Mouse (Mus musculus) T-helper 1 cell (primary cell): Measurements from ENCODE around the gene Tmem203.

Experiments used
- in situ Hi-C: fragments of 300-600 bp; cut with MboI, MseI; formaldehyde crosslinking; loops from one replicate; pipeline ENCODE4 v1.15.1; 2025; ENCODE audit warnings: high pct_unique_total_duplicates

Tmem203 gene

GRCm38 (mm10) chr2:25255284-25255779 is at the start of gene Tmem203:
Gene Tmem203, plus strand, starts transcription at chr2:25255439.
- in situ Hi-C loops: no loop called here

GRCm38 (mm10) chr2:25207593-25207992 is 47.6 kb upstream of the Tmem203 start:
- in situ Hi-C loops: no loop called here

DNA sequence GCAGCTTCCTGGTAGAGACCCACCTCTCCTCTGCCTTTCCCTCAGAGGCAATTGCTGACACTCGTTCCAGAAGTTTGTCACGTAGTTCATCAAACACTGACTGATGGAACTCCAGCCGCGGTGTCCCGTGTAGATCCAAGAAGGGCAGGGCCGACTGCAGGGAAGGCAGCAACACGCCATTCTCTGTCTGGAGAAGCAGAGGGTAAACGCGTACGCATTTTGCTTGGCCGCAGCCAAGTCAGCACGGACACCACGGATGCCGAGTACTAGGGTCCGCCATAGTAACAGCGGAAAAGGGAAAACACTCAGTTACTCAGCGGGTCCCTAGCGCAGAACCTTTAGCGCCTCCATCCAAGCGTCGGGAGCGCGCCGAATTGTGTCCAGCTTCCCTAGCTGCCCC is 44.6 kb upstream of the Tmem203 start:
- in situ Hi-C loops: no loop called here

GRCm38 (mm10) chr2:25211121-25211670 is 44.0 kb upstream of the Tmem203 start, which contains the start of gene Nelfb:
Gene Nelfb, minus strand, starts transcription at chr2:25211489.
- in situ Hi-C loops: no loop called here

DNA sequence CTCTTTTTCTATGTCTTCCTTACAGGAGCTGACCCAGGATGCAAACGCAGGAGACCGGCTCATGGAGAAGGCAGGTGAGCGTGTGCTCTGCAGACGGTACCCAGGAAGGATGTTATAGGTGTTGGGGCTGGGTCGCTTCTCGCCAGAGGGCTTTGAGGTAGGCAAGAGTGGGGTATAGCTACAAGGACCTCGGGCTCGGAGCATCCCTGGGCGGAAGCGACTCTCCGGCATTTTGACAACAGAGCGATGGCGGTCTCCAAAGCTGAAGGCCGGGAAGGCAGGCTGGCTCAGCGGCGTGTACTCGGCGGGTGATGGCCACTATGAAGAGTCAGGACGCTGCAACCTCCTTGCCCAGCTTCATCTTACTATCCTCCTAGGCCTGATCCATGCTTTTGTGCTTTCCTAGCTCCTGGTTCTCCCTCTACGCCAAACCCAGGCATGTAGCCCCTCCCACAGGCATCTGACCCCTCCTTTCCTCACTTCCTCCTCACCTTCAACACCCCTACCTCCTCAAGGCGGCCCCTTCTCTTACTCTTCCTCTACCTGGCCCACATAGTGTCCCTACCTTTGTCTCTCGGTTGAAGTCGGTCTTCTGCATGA is 41.9 kb upstream of the Tmem203 start:
- in situ Hi-C loops: no loop called here

DNA sequence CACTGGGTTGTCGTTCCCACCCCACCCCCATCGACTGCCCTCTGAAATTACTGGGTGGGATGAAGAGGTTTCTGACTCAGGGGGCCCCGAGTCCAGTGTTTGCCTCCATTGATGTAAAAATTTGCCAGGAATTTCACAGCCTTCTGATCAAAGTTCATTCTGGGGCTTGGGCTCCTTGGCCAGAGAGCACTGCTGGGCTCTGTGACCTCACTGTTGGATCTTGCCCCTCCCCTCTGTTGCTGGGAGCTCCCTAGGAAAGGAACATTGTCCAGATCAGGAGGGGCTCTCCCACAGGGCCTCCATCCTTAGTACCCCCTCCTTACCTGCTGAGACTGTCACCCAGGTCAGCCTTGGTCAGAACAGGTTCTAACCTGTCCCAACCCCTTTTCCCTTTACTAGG is 40.8 kb upstream of the Tmem203 start, which contains the start of gene Stpg3:
Stpg3 (minus strand) TSS at position 194 of the 400 bp plus-strand sequence.
- in situ Hi-C loops: no loop called here

- in situ Hi-C loops: no loop called here
These were observed 37.6 kb upstream of the Tmem203 start for GRCm38 (mm10) chr2:25217666-25218065.

DNA sequence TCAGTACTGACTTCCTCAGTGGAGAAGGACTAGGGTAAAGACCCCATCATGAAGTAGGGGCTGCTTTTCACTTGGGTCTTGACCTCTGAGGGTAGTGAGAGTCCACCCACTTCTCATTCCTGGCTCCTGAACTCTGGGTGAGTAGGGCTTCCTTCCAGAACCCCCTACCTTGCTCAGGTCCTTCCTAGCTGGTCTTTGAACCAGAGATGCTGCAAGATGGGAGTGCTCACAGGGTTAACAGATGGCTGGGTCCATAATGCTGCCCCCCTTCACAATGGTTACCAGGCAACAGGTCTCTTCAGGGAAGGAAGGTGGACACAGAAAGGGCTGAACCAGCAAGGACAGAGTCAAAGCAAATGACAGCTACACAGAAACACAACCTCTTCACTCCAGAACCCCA is 36.8 kb upstream of the Tmem203 start, which contains the start of gene Fam166a:
Fam166a (plus strand) TSS at position 301 of the 400 bp plus-strand sequence.
- in situ Hi-C loops: no loop called here

GRCm38 (mm10) chr2:25221331-25221772 is 33.9 kb upstream of the Tmem203 start:
- in situ Hi-C loops: no loop called here

GRCm38 (mm10) chr2:25223681-25224491 is 31.4 kb upstream of the Tmem203 start:
- in situ Hi-C loops: no loop called here

DNA sequence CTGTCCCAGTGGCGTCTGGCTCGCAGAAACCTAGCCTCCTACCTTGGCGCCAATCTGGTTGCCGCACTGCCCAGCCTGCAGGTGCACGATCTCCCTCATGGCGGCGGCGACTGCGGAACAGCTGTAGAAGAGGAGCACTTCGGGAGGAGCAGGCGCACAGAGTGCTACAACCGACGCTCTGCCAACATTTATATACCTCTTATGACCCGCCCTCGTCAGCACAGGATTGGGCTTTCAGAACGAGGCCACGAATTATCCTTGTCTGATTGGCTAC is 30.8 kb upstream of the Tmem203 start, which contains the start of gene Tubb4b:
Tubb4b (minus strand) TSS at position 211 of the 274 bp plus-strand sequence.
- in situ Hi-C loops: no loop called here

- in situ Hi-C loops: no loop called here
These were observed 30.2 kb upstream of the Tmem203 start for GRCm38 (mm10) chr2:25224766-25225752.

- in situ Hi-C loops: no loop called here
These were observed 29.3 kb upstream of the Tmem203 start for GRCm38 (mm10) chr2:25225811-25226379.

DNA sequence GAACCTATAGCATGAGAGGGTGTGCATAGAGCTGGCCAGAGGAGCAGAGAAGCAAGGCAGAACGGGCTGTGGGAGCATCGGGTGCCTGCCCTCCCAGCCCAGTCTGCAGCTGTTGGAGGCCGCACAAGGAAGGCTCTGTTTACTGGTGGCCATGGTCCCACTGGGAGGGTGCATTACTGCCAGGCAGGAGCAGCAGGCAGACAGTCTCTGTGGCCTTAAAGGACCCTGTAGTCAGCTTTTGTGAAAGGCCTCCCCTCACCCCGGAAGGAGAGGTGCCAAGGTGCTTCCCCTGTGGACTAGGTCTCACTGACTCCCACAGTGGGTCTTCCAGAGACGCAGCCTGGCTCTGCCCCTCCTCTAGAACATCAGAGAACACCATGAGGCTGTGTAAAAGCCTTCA is 28.4 kb upstream of the Tmem203 start:
- in situ Hi-C loops: no loop called here

GRCm38 (mm10) chr2:25227406-25227805 is 27.8 kb upstream of the Tmem203 start:
- in situ Hi-C loops: no loop called here

GRCm38 (mm10) chr2:25228431-25228889 is 26.8 kb upstream of the Tmem203 start:
- in situ Hi-C loops: no loop called here

DNA sequence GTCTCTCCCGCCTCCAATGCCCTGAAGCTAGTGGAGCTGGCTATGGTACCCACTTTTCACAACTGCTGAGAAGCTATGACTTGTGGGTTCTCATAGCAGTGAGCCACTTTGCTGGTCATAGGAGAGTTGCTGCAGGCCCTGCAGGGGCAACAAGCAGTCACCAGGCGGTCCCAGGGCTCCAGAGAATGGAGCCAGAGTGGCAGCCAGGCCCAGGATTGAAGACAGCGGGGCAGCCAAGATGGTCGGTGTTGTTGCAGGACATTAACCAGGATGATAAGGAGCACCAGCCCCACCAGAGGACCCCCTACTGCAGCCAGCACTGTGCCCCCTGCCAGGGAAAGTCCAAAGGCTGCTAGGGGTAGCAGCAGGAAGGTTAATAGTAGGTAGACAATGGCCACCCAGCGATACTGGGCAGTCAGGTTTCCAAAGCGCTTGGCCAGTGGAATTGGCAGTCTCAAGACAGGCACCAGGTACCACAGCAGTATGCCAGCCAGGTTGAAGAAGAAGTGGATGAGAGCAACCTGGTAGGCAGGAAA is 26.2 kb upstream of the Tmem203 start:
- in situ Hi-C loops: no loop called here

GRCm38 (mm10) chr2:25229582-25229981 is 25.7 kb upstream of the Tmem203 start:
- in situ Hi-C loops: no loop called here

GRCm38 (mm10) chr2:25230581-25230980 is 24.7 kb upstream of the Tmem203 start:
- in situ Hi-C loops: no loop called here

GRCm38 (mm10) chr2:25231038-25231437 is 24.2 kb upstream of the Tmem203 start:
- in situ Hi-C loops: no loop called here

- in situ Hi-C loops: no loop called here
These were observed 21.8 kb upstream of the Tmem203 start for GRCm38 (mm10) chr2:25233421-25233820.
